Mouse (Mus musculus) kidney, postnatal 36 days (tissue): ENCODE data around the gene Setd2.

Experiments
- DNase-seq, 2 experiments: peaks; one replicate each; pipeline ENCODE4 v3.0.0; 2021 to 2022; ENCODE audit warnings: mixed read lengths in 2 of 2

The Setd2 gene

GRCm38 (mm10) chr9:110654726-110655650, 122.6 kb downstream of the Setd2 start:
- no peak for DNase-seq

- DNase-seq, result no peak
Measured at GRCm38 (mm10) chr9:110655651-110656007, 123.2 kb downstream of the Setd2 start.

- peak; percentile 97 to 98 for DNase-seq
Measured at GRCm38 (mm10) chr9:110656249-110657221, 124.1 kb downstream of the Setd2 start, which contains the start of gene Ccdc12. Ccdc12 (plus strand) TSS chr9:110656503.

- peak; percentile 84 to 90 for DNase-seq
Measured at GRCm38 (mm10) chr9:110657474-110658078, 125.2 kb downstream of the Setd2 start.

GRCm38 (mm10) chr9:110659521-110659920, 127.1 kb downstream of the Setd2 start:
- no peak for DNase-seq

GRCm38 (mm10) chr9:110660208-110660607, 127.8 kb downstream of the Setd2 start:
- DNase-seq, result no peak

- DNase-seq, result no peak
Measured at GRCm38 (mm10) chr9:110660856-110661612, 128.6 kb downstream of the Setd2 start.

- no peak for DNase-seq
Measured at GRCm38 (mm10) chr9:110662844-110663243, 130.4 kb downstream of the Setd2 start.

- peak; percentile 59 to 61 for DNase-seq
Measured at GRCm38 (mm10) chr9:110665912-110666311, 133.5 kb downstream of the Setd2 start.

- DNase-seq, result no peak
Measured at GRCm38 (mm10) chr9:110666374-110666773, 134.0 kb downstream of the Setd2 start.

GRCm38 (mm10) chr9:110667219-110667836, 134.9 kb downstream of the Setd2 start:
- no peak for DNase-seq
